ENCODE assay signal across 28 mouse cellular contexts in genomic region chr4:130872414-130872813, GRCm38 (mm10). TPM values are rescaled to one million over a fixed set of nuclear protein-coding genes. Genes with fewer than 3 reads are reported as not detected.
DNase-seq lines count a peak whose midpoint lies in the region; ATAC-seq lines count a peak whose summit lies in the region.
"Had no signal": no experiment of that assay in that cellular context is flagged by ENCODE, and none has a peak within 500 bp of the region (broad histone marks: within the 10 kb centered on the region; RNA-seq: fewer than 3 reads in every experiment).

No protein-coding gene starts in this region.

- no peaks in the 10 kb centered on the region for H3K9me3 ChIP-seq in hindbrain, embryonic 11.5 days (ENCODE audit: control insufficient read depth, low read length)
- no peaks in the 10 kb centered on the region for H3K9me3 ChIP-seq in hindbrain, embryonic 10.5 days
- no peaks in the 10 kb centered on the region for H3K9me3 ChIP-seq in hindbrain, embryonic 12.5 days (replicated peaks)
- H3K9me3 ChIP-seq in hindbrain, embryonic 16.5 days (ENCODE audit: control insufficient read depth, low read length): no peaks in the 10 kb centered on the region
- H3K9me3 ChIP-seq in midbrain, embryonic 15.5 days: no peaks in the 10 kb centered on the region
- H3K9me3 ChIP-seq: forebrain, embryonic 12.5 days; heart, embryonic 10.5 days; heart, embryonic 15.5 days; limb, embryonic 12.5 days; liver, embryonic 15.5 days had no signal

- no peak for DNase-seq in hindbrain, embryonic 11.5 days (ENCODE audit: low spot score)
- DNase-seq in hindbrain, embryonic 10.5 days (ENCODE audit: low spot score): no peak
- DNase-seq in layer of hippocampus, postnatal 14 days (ENCODE audit: low spot score in 2 of 2): no peak
- no peak for DNase-seq in thymus, postnatal 10 days (ENCODE audit: low spot score in 2 of 2)
- DNase-seq in layer of hippocampus, adult 8-10 months (ENCODE audit: low spot score in 2 of 2): no peak
- DNase-seq: adrenal gland, postnatal 14 days; cerebellum, adult 11-12 months; cerebellum, postnatal 10 days; gastrocnemius, postnatal 25 days; heart, adult 11 months; kidney, adult 11 months; kidney, postnatal 14 days; lung, embryonic 14.5 days; lung, postnatal 14 days; right cerebral cortex, adult 18-20 months; thymus, adult 18-20 months; thymus, postnatal 4 days had no signal

- H3K4me2 ChIP-seq in hindbrain, embryonic 11.5 days (replicated peaks; ENCODE audit: low read depth, low read length): no peak overlapping the region
- H3K4me2 ChIP-seq in hindbrain, embryonic 12.5 days (replicated peaks): no peak overlapping the region
- no peak overlapping the region for H3K4me2 ChIP-seq in hindbrain, embryonic 16.5 days (ENCODE audit: low read length)
- no peak overlapping the region for H3K4me2 ChIP-seq in midbrain, embryonic 15.5 days
- H3K4me2 ChIP-seq: forebrain, embryonic 12.5 days; heart, embryonic 15.5 days; limb, embryonic 12.5 days; liver, embryonic 15.5 days; lung, embryonic 14.5 days had no signal

- H3K27ac ChIP-seq in hindbrain, embryonic 11.5 days (ENCODE audit: low read depth, low read length): 0 out of 2 replicates have a peak overlapping the region, but pooled peaks have one; percentile 18
- H3K27ac ChIP-seq in hindbrain, embryonic 10.5 days: no peak overlapping the region; the same call in 1 of the 2 replicates
- H3K27ac ChIP-seq in hindbrain, embryonic 12.5 days: peak overlapping the region; percentile 71
- H3K27ac ChIP-seq in hindbrain, embryonic 16.5 days (ENCODE audit: low read depth, low read length): peak overlapping the region; percentile 3; the same call in 1 of the 2 replicates
- H3K27ac ChIP-seq in midbrain, embryonic 15.5 days: peak overlapping the region; percentile 46; the same call in 1 of the 2 replicates
- H3K27ac ChIP-seq: heart, embryonic 10.5 days; heart, embryonic 15.5 days; left cerebral cortex, adult 2 months; limb, embryonic 12.5 days; liver, embryonic 15.5 days had no signal

- peaks cover 5% of the 10 kb centered on the region for H3K27me3 ChIP-seq in hindbrain, embryonic 11.5 days (ENCODE audit: control insufficient read depth, insufficient read depth, low read length)
- peaks cover 54% of the 10 kb centered on the region for H3K27me3 ChIP-seq in hindbrain, embryonic 10.5 days (ENCODE audit: insufficient read depth, poor library complexity, severe bottlenecking)
- peaks cover 45% of the 10 kb centered on the region for H3K27me3 ChIP-seq in hindbrain, embryonic 12.5 days
- H3K27me3 ChIP-seq in hindbrain, embryonic 16.5 days (replicated peaks; ENCODE audit: control insufficient read depth, insufficient read depth, low read length): no peaks in the 10 kb centered on the region; the same call in none of the 2 replicates
- peaks cover 16% of the 10 kb centered on the region; the same call in 1 of the 2 replicates for H3K27me3 ChIP-seq in midbrain, embryonic 15.5 days (replicated peaks)

- no peak overlapping the region for H3K9ac ChIP-seq in hindbrain, embryonic 11.5 days (ENCODE audit: low read depth, low read length)
- H3K9ac ChIP-seq in hindbrain, embryonic 12.5 days: no peak overlapping the region
- H3K9ac ChIP-seq in hindbrain, embryonic 16.5 days (ENCODE audit: low read depth, low read length): no peak overlapping the region
- H3K9ac ChIP-seq in midbrain, embryonic 15.5 days: no peak overlapping the region
- H3K9ac ChIP-seq: forebrain, embryonic 12.5 days; heart, embryonic 15.5 days; limb, embryonic 12.5 days; liver, embryonic 15.5 days; lung, embryonic 14.5 days had no signal

- no peaks in the 10 kb centered on the region for H3K36me3 ChIP-seq in hindbrain, embryonic 11.5 days (ENCODE audit: control insufficient read depth, insufficient read depth, low read length)
- H3K36me3 ChIP-seq in hindbrain, embryonic 10.5 days: no peaks in the 10 kb centered on the region
- no peaks in the 10 kb centered on the region for H3K36me3 ChIP-seq in hindbrain, embryonic 12.5 days
- H3K36me3 ChIP-seq in hindbrain, embryonic 16.5 days (ENCODE audit: control insufficient read depth, insufficient read depth, low read length): no peaks in the 10 kb centered on the region
- H3K36me3 ChIP-seq in midbrain, embryonic 15.5 days (replicated peaks): no peaks in the 10 kb centered on the region
- H3K36me3 ChIP-seq: forebrain, embryonic 12.5 days; heart, embryonic 10.5 days; heart, embryonic 15.5 days; limb, embryonic 12.5 days; liver, embryonic 15.5 days had no signal

- peaks cover 6% of the 10 kb centered on the region; the same call in 1 of the 2 replicates for H3K4me1 ChIP-seq in hindbrain, embryonic 11.5 days (replicated peaks; ENCODE audit: control insufficient read depth, insufficient read depth, low read length)
- H3K4me1 ChIP-seq in hindbrain, embryonic 10.5 days (replicated peaks): peaks cover 43% of the 10 kb centered on the region
- peaks cover 35% of the 10 kb centered on the region for H3K4me1 ChIP-seq in hindbrain, embryonic 12.5 days
- H3K4me1 ChIP-seq in hindbrain, embryonic 16.5 days (ENCODE audit: control insufficient read depth, insufficient read depth, low read depth, low read length): peaks cover 17% of the 10 kb centered on the region
- peaks cover 41% of the 10 kb centered on the region for H3K4me1 ChIP-seq in midbrain, embryonic 15.5 days
- H3K4me1 ChIP-seq: liver, embryonic 15.5 days had no signal

- no peak overlapping the region for H3K4me3 ChIP-seq in hindbrain, embryonic 11.5 days (ENCODE audit: low read depth, low read length)
- no peak overlapping the region for H3K4me3 ChIP-seq in hindbrain, embryonic 10.5 days
- no peak overlapping the region for H3K4me3 ChIP-seq in hindbrain, embryonic 12.5 days
- no peak overlapping the region for H3K4me3 ChIP-seq in hindbrain, embryonic 16.5 days (ENCODE audit: low read length)
- H3K4me3 ChIP-seq in midbrain, embryonic 15.5 days: no peak overlapping the region
- H3K4me3 ChIP-seq: erythroblast, embryonic 14.5 days; forebrain, embryonic 12.5 days; heart, embryonic 10.5 days; heart, embryonic 15.5 days; left cerebral cortex, adult 2 months; limb, embryonic 12.5 days; liver, embryonic 15.5 days had no signal

- no peak for ATAC-seq in hindbrain, embryonic 11.5 days (ENCODE audit: low FRiP score)
- no peak for ATAC-seq in hindbrain, embryonic 12.5 days (ENCODE audit: low FRiP score)
- ATAC-seq in hindbrain, embryonic 16.5 days: 0 out of 2 replicates have a peak, but pooled peaks have one; percentile 31
- no peak for ATAC-seq in midbrain, embryonic 15.5 days (replicated peaks)
- ATAC-seq: CD4-positive, CD25-positive, alpha-beta regulatory T cell, adult 4 months had no signal

- 31% methylated on average over 11 of the region's 11 CpGs for WGBS in hindbrain, embryonic 11.5 days
- WGBS in hindbrain, embryonic 10.5 days: 36% methylated on average over 11 of the region's 11 CpGs
- 31% methylated on average over 11 of the region's 11 CpGs for WGBS in hindbrain, embryonic 12.5 days
- 22% methylated on average over 11 of the region's 11 CpGs for WGBS in hindbrain, embryonic 16.5 days
- WGBS in midbrain, embryonic 15.5 days: 22% methylated on average over 11 of the region's 11 CpGs

RNA-seq across cellular contexts. Expression of gene Laptm5, which starts 40.5 kb away (rescaled TPM):
- polyA plus RNA-seq in hindbrain, embryonic 11.5 days (2014; fragmentation: Nextera tagmentation; extraction: Ambion mirVana): 23.4 and 32.1 TPM in 2 replicates
- polyA plus RNA-seq in hindbrain, embryonic 10.5 days (2016; fragmentation: Nextera tagmentation; extraction: Ambion mirVana): 21.3 and 25.9 TPM in 2 replicates
- 22.7 and 23.3 TPM in 2 replicates for polyA plus RNA-seq in hindbrain, embryonic 12.5 days (2016; fragmentation: Nextera tagmentation; extraction: Ambion mirVana)
- 27.2 and 27.4 TPM in 2 replicates for polyA plus RNA-seq in hindbrain, embryonic 16.5 days (2015; fragmentation: Nextera tagmentation; extraction: Ambion mirVana)
- polyA plus RNA-seq in midbrain, embryonic 15.5 days (2015; fragmentation: Nextera tagmentation; extraction: Ambion mirVana): 28.4 and 32.8 TPM in 2 replicates
- total RNA-seq in layer of hippocampus, postnatal 14 days (2021): 10 to 100 TPM; 33.2 to 37.8 TPM
- total RNA-seq in layer of hippocampus, adult 8-10 months (2022): 100 to 1,000 TPM in 2 of 4 experiments, 10 to 100 TPM in 2; 31.4 to 224 (median 109) TPM
